Mouse (Mus musculus): ENCODE measurements around the gene Nubp1. TPM values are rescaled to one million over a fixed set of nuclear protein-coding genes. Genes with fewer than 3 reads are reported as not detected.

The Nubp1 gene
- polyA plus RNA-seq, 1 experiment from 2014 or later = 53.3 TPM

DNA sequence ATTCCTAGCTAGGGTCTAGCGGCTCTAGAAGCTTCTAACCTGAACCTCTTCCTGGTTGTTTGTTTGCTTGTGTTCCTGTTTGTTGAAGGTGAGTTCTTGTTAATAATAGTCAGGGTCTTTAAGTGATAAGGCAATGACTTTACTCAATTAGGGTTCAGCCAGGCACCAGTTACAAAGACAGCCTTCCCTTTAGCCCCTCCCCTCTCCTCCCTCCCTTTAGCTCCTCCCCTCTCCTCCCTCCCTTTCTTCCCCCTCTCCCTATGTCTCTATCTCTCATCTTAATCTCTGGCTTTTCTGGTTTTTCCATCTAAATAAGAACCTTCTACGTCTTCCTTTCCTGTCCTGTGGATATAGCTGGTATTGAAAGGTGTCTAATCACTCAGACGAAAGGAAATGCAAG, 27.2 kb upstream of the Nubp1 start:
- no peak for ATAC-seq
- no peak overlapping the region for H3K27ac ChIP-seq
- 73% methylated on average over 3 of the region's 3 CpGs for WGBS
- H3K9me3 ChIP-seq = no peaks in the 10 kb centered on the region
- H3K27me3 ChIP-seq = no peaks in the 10 kb centered on the region
- no peak overlapping the region for H3K9ac ChIP-seq (replicated peaks)
- H3K4me2 ChIP-seq (replicated peaks) = no peak overlapping the region
- no peaks in the 10 kb centered on the region for H3K4me1 ChIP-seq (replicated peaks)
- H3K36me3 ChIP-seq = no peaks in the 10 kb centered on the region
- H3K4me3 ChIP-seq (replicated peaks) = no peak overlapping the region

DNA sequence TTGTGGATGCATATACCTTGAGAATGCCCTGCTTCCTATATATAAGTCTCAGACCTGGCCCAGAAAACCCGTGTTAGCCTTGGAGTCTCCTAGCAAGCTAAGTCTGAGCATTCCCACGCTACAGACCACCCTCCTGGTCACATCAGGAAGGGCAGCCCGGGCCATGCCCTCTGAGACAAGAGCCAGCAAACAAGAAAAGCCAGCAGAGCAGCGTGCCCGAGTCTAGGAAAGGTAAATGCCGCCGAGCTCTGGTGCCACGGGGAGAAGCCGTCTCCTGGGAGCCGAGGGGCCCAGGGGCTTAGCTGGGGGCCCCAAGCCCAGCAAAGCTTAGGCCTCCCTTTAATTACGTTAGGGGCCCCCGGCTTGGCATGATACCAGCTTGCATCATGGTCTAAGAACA, 26.5 kb upstream of the Nubp1 start:
- no peak overlapping the region for H3K27ac ChIP-seq
- H3K9ac ChIP-seq (replicated peaks) = no peak overlapping the region
- no peaks in the 10 kb centered on the region for H3K27me3 ChIP-seq
- no peaks in the 10 kb centered on the region for H3K4me1 ChIP-seq (replicated peaks)
- no peaks in the 10 kb centered on the region for H3K9me3 ChIP-seq
- 81% methylated on average over 12 of the region's 12 CpGs for WGBS
- H3K36me3 ChIP-seq = no peaks in the 10 kb centered on the region
- ATAC-seq = no peak
- H3K4me2 ChIP-seq (replicated peaks) = no peak overlapping the region
- no peak overlapping the region for H3K4me3 ChIP-seq (replicated peaks)

DNA sequence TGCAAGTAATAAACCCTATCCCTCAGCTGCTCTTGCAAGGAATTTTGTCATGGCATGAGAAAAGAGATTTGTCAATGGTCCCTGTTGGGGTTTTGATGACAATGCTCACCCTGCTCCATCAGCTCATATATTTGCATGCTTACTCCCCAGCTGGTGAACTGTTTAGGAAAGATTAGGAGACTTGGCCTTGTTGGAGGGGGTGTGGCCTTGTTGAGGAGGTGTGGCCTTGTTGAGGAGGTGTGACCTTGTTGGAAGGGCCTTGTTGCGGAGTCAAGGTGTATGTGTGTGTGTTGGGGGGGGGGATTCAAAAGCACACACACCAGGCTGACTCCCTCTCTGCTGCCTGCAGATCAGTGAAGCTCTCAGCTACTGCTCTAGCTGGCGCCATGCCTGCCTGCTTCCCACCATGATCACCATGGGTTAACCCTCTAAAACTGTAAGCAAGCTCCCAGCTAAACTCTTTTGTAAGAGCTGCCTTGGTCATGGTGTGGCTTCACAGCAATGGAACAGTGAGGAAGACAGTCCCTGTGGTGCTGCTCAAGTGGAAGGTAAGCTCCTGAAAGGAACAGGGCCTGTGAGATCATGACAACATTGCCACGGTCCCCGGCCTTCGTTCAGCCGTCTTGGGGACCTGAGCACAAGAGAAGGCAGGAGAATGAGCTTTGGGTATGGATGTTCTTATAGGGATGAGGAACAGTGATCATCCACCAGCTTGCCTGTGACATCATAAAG, 22.9 kb upstream of the Nubp1 start:
- no peak for ATAC-seq
- Histone ChIP-seq H3K4me1 (replicated peaks) (no peaks in the 10 kb centered on the region), H3K27me3 (peaks cover 2% of the 10 kb centered on the region; the same call in 1 of the 2 replicates), H3K36me3 (no peaks in the 10 kb centered on the region), H3K27ac (no peak overlapping the region), H3K4me2 (replicated peaks) (no peak overlapping the region), H3K4me3 (replicated peaks) (no peak overlapping the region), H3K9ac (replicated peaks) (no peak overlapping the region), H3K9me3 (no peaks in the 10 kb centered on the region)
- WGBS = 93% methylated on average over 6 of the region's 6 CpGs

DNA sequence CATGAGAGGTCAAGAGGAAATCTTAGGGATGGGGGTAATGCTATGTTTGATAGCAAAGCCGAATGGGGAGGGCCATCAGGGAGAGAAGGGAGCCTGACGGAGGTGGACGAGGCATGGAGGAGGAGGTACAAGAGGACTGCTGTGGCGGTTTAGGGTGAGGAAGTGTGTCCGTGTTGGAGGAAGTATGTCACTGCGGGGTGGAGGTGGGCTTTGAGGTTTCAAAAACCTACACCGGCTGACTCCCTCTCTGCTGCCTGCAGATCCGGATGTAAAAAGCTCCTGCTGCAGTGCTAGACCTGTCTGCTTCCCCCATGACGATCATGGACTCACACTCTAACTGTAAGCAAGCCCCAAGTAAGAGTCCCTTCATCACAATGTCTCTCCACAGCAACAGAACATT, 19.2 kb upstream of the Nubp1 start:
- Histone ChIP-seq H3K9ac (replicated peaks) (no peak overlapping the region), H3K4me1 (replicated peaks) (peaks cover 8% of the 10 kb centered on the region), H3K36me3 (no peaks in the 10 kb centered on the region), H3K9me3 (no peaks in the 10 kb centered on the region), H3K4me2 (replicated peaks) (no peak overlapping the region), H3K4me3 (replicated peaks) (no peak overlapping the region), H3K27me3 (peaks cover 13% of the 10 kb centered on the region; the same call in 1 of the 2 replicates), H3K27ac (no peak overlapping the region)
- WGBS = 85% methylated on average over 9 of the region's 9 CpGs
- no peak for ATAC-seq

DNA sequence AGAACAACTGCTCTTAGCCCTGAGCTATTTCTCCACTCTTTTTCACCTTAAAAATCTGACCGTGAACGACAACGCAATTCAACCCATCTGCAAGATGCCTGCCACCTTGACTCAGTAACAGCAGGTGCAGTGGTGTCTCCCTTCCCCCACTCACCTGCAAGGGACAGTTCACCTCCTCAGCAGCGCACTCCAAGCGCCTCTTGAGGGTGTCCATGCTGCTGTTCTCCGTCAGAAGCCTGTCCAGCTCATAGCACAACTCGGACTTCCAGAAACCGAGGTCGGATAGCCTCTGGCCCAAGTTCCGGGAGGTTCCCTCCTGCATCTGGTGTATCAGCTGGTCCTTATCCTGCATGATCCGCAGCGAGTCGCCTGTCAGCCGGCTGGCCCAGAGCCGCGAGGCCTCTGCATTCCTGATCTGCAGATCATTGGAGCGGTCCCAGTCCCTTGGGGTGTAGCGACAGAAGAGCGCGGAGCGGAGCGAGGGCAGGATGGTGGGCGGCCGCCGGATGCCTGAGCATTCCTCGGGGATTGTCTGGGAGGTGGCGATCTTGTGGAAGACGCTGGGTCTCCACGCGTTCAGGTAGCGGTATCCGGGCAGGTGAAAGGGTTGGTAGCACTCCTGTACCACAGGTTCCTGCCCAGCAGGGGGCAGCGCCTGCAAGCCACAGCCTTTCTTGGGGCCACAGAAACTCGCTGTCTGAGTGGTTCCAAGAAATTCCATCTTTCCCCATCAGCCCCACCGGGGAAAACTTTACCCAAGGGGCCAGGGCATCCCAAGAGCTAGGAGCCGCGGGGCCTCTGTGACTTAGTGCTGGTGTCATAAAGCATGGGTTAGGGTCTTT, 16.8 kb upstream of the Nubp1 start, which contains the start of gene Tekt5:
Gene Tekt5 (minus strand): TSS at position 792 of the 842 bp plus-strand sequence.
- H3K9ac ChIP-seq (replicated peaks) = peak within 1 kb of the TSS; percentile 57
- peaks cover 13% of the 10 kb centered on the region; the same call in 1 of the 2 replicates for H3K27me3 ChIP-seq
- H3K4me1 ChIP-seq (replicated peaks) = peaks cover 8% of the 10 kb centered on the region
- H3K4me3 ChIP-seq (replicated peaks) = peak within 1 kb of the TSS; percentile 41
- no peaks in the 10 kb centered on the region for H3K36me3 ChIP-seq
- 9% methylated on average over 37 of the region's 37 CpGs for WGBS
- H3K4me2 ChIP-seq (replicated peaks) = peak within 1 kb of the TSS; percentile 61
- ATAC-seq = peak; percentile 69
- no peak within 1 kb of the TSS for H3K27ac ChIP-seq
- H3K9me3 ChIP-seq = no peaks in the 10 kb centered on the region

DNA sequence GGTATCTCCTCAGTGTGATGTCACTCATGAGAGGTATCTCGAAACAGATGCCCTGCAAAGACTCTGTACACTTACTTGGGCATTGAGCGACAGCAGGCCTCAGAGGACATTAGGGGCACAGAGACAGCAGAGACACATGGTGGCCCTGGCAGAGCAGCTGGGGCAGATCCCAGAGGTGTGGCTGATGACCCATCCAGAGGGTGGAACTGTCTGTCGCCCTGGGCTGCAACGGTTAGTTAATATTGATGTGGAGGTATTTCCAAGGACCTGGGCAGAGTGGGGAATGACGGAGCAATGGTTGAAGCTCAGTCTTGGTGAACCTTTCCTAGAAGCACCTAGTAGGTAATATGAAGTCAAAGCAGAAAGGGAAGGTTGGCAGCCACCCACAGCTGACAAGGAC, 13.0 kb upstream of the Nubp1 start:
- no peaks in the 10 kb centered on the region for H3K36me3 ChIP-seq
- no peak overlapping the region for H3K9ac ChIP-seq (replicated peaks)
- H3K4me3 ChIP-seq (replicated peaks) = no peak overlapping the region
- WGBS = 72% methylated on average over 5 of the region's 5 CpGs
- ATAC-seq = no peak
- peaks cover 8% of the 10 kb centered on the region for H3K4me1 ChIP-seq (replicated peaks)
- peaks cover 12% of the 10 kb centered on the region; the same call in 1 of the 2 replicates for H3K27me3 ChIP-seq
- H3K9me3 ChIP-seq = no peaks in the 10 kb centered on the region
- no peak overlapping the region for H3K4me2 ChIP-seq (replicated peaks)
- no peak overlapping the region for H3K27ac ChIP-seq

DNA sequence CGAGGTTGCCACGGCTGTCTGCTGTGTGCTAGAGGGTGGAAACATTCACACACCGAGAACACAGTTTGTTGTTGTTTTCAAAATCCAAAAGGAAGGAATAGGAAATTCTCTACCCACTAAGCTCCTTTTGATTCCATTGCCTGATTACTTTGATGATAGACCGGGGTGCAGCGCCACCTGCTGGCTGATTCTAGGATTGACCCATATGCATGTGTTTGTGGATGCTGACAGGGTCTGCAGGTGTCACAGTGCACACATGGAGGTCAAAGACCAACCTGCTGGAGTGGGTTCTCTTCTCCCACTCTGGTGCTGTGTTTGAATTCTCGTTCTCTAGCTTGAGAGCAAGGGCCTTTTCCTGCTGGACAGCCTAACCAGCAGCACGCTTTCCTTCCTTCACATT, 12.6 kb upstream of the Nubp1 start:
- Histone ChIP-seq H3K9me3 (no peaks in the 10 kb centered on the region), H3K4me2 (replicated peaks) (no peak overlapping the region), H3K36me3 (no peaks in the 10 kb centered on the region), H3K4me3 (replicated peaks) (no peak overlapping the region), H3K27ac (no peak overlapping the region), H3K4me1 (replicated peaks) (peaks cover 8% of the 10 kb centered on the region), H3K9ac (replicated peaks) (no peak overlapping the region), H3K27me3 (0 out of 2 replicates have a peak, but pooled peaks cover 8% of the 10 kb centered on the region)
- WGBS = 35% methylated on average over 7 of the region's 7 CpGs
- 0 out of 2 replicates have a peak, but pooled peaks have one; percentile 43 for ATAC-seq

DNA sequence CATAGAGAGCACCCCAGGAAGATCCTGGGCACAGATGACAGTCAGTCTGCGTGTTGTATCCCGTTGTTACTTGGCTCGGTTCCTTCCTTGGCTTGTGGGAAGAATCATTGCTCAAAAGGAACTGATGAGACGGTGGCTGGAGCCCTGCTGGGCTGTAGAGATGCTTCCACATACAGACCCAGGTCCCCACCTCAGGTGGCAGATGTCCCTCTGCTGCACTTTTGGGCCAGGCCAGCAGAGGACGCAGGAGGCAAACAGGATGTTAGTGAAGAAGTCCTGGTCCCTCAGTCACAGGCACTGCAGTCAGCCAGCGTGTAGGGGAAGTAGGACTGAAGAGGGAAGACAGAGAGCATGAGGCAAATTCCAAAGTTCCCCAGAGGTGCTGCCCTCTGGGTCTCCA, 4.2 kb downstream of the Nubp1 start:
- WGBS = 82% methylated on average over 6 of the region's 6 CpGs

DNA sequence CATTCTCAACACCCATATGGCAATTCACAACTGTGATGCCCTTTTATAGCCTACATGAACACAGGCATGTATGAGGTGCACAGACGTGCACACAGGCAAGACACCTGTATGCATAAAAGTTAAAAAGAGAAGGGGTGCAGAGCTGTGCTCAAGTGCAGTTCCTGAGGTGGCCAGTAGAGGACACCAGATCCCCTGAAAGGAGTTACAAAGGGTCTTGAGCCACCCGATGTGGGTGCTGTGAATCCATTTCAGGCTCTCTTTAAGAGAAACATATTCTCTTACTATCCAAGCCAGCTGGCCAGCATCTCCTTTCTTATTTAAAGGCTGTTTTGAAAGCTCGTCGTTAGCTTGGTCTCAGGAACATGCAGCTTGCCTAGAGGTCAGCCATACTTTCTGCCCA, 5.1 kb downstream of the Nubp1 start:
- Histone ChIP-seq H3K9ac (replicated peaks) (no peak overlapping the region), H3K27ac (no peak overlapping the region), H3K4me1 (replicated peaks) (peaks cover 10% of the 10 kb centered on the region), H3K36me3 (peaks cover 83% of the 10 kb centered on the region), H3K27me3 (no peaks in the 10 kb centered on the region), H3K4me2 (replicated peaks) (no peak overlapping the region), H3K4me3 (replicated peaks) (no peak overlapping the region), H3K9me3 (no peaks in the 10 kb centered on the region)
- WGBS = 97% methylated on average over 4 of the region's 4 CpGs
- ATAC-seq = no peak

More for the DNA sequence above, 4.2 kb downstream of the Nubp1 start:
- H3K4me2 ChIP-seq (replicated peaks) = no peak overlapping the region
- no peak overlapping the region for H3K27ac ChIP-seq
- H3K9ac ChIP-seq (replicated peaks) = no peak overlapping the region
- H3K4me3 ChIP-seq (replicated peaks) = no peak overlapping the region
- H3K27me3 ChIP-seq = no peaks in the 10 kb centered on the region
- no peaks in the 10 kb centered on the region for H3K9me3 ChIP-seq
- H3K36me3 ChIP-seq = peaks cover 74% of the 10 kb centered on the region
- ATAC-seq = no peak
- peaks cover 15% of the 10 kb centered on the region for H3K4me1 ChIP-seq (replicated peaks)

DNA sequence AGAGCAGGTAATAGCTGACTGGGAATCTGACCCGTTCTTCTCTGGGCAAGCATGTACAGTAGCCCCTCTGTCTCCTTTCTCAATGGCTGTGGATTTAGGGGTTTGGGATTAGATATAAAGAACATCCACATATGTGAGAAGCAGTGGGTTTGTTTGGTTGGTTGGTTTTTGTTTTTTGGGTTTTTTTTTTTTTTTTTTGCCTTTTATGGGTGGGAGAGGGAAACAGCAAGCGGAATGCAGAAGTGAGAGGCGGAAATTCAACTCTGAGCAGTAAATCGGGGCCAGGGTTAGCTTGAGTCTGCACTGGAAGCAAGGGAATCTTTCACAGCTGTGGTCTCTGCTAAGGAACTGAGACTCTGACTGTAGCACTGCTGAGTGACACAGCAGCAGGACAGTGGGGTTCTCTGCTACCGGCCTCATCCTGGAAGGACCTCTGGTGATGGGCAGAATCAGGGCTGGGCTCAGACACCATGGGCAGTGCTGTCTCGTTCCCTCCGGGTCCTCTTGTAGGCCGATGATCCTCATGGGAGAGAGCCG, 6.0 kb downstream of the Nubp1 start:
- H3K4me3 ChIP-seq (replicated peaks) = no peak overlapping the region
- WGBS = 95% methylated on average over 9 of the region's 9 CpGs
- H3K36me3 ChIP-seq = peaks cover 93% of the 10 kb centered on the region
- H3K27me3 ChIP-seq = no peaks in the 10 kb centered on the region
- no peak overlapping the region for H3K9ac ChIP-seq (replicated peaks)
- H3K4me1 ChIP-seq (replicated peaks) = peaks cover 4% of the 10 kb centered on the region
- H3K9me3 ChIP-seq = no peaks in the 10 kb centered on the region
- H3K4me2 ChIP-seq (replicated peaks) = no peak overlapping the region
- no peak overlapping the region for H3K27ac ChIP-seq
- no peak for ATAC-seq

DNA sequence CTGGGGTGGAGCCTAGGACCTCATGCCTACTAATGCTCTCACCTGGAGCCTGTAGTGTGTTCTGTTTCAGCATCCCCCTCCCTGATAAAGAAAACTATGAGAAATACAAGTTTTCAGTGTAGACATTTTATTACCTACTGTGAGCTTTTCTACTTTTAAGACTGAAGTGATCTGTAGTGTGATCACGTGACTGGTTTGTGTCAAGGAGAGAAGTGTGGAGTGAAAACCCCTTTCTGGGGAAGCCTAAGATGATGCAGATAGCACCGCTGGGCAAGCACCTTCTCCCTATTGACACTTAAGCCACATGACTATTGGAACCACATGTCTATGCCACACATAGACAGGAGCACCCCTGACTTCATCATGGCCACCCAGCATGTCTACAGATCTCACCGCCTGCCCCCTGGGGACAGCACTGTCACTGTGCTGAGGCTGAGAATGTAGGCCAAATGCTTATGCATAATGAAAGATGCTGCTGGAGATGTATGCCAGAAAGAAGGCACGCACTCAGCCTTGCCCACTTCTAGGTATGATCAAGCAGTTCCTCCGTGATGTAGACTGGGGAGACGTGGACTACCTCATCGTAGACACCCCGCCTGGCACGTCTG, 8.8 kb downstream of the Nubp1 start:
- Histone ChIP-seq H3K4me2 (replicated peaks) (no peak overlapping the region), H3K4me3 (replicated peaks) (no peak overlapping the region), H3K36me3 (peaks cover 99% of the 10 kb centered on the region), H3K27ac (no peak overlapping the region), H3K4me1 (replicated peaks) (no peaks in the 10 kb centered on the region), H3K27me3 (no peaks in the 10 kb centered on the region), H3K9me3 (no peaks in the 10 kb centered on the region), H3K9ac (replicated peaks) (no peak overlapping the region)
- 93% methylated on average over 9 of the region's 9 CpGs for WGBS
- ATAC-seq = no peak

DNA sequence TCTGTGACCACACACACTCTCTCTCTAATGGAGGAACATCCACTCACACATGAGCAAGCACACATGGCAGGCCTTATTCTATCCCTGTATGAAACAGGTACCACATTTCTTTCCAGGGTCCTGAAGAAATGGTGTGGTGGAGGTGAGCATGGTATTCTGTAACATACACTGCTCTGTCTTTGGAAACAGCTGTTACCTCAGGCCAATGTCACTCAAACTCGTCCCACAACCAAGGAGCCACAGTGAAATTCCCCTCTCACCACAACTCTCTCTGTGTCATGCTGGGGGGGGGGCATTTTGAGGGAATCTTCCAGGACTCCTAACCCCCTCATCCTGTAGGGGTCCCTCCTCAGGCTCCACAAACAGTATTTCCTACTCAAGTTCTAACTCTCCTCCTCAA, 20.2 kb downstream of the Nubp1 start:
- H3K36me3 ChIP-seq = peaks cover 29% of the 10 kb centered on the region
- WGBS = 85% methylated on average over 1 of the region's 1 CpGs
- ATAC-seq = no peak
- no peaks in the 10 kb centered on the region for H3K27me3 ChIP-seq
- H3K4me1 ChIP-seq (replicated peaks) = no peaks in the 10 kb centered on the region
- no peak overlapping the region for H3K4me3 ChIP-seq (replicated peaks)
- H3K9me3 ChIP-seq = no peaks in the 10 kb centered on the region
- H3K27ac ChIP-seq = no peak overlapping the region
- H3K9ac ChIP-seq (replicated peaks) = no peak overlapping the region
- no peak overlapping the region for H3K4me2 ChIP-seq (replicated peaks)

All from midbrain, embryonic 13.5 days (tissue).